Mouse (Mus musculus) limb, embryonic 12.5 days (tissue): ENCODE data around the gene Tctex1d4. TPM values are rescaled to one million over a fixed set of nuclear protein-coding genes. Genes with fewer than 3 reads are reported as not detected.

ENCODE experiments used
- ATAC-seq: fragments of 200-750 bp; cut with Nextera tagmentation; 2 replicates; pipeline ENCODE4 v1.8.0; 2017; ENCODE audit warnings: low read depth, moderate TSS enrichment; ENCODE audit not compliant: insufficient number of reproducible peaks, insufficient read depth, low FRiP score, low TSS enrichment
- H3K27ac ChIP-seq: fragments of 300-500 bp; sonication (generic); 2 replicates; pipeline ENCODE4 v1.5.1; 2016; ENCODE audit warnings: mild to moderate bottlenecking, moderate library complexity
- H3K27me3 ChIP-seq: fragments of 300-500 bp; sonication (generic); 2 replicates; pipeline ENCODE4 v1.6.1; 2016; ENCODE audit warnings: mild to moderate bottlenecking, moderate library complexity
- H3K36me3 ChIP-seq: fragments of 300-500 bp; sonication (generic); 2 replicates; pipeline ENCODE4 v1.6.1; 2016; ENCODE audit warnings: mild to moderate bottlenecking, moderate library complexity
- H3K4me1 ChIP-seq: fragments of 300-500 bp; sonication (generic); replicated peaks from 2 replicates; pipeline ENCODE4 v1.6.1; 2016
- H3K4me2 ChIP-seq: fragments of 300-500 bp; sonication (generic); 2 replicates; pipeline ENCODE4 v1.6.1; 2016; ENCODE audit warnings: mild to moderate bottlenecking, moderate library complexity
- H3K4me3 ChIP-seq: fragments of 300-500 bp; sonication (generic); replicated peaks from 2 replicates; pipeline ENCODE4 v1.5.1; 2016; ENCODE audit warnings: mild to moderate bottlenecking
- H3K9ac ChIP-seq: fragments of 300-500 bp; sonication (generic); replicated peaks from 2 replicates; pipeline ENCODE4 v1.6.1; 2016; ENCODE audit warnings: mild to moderate bottlenecking, moderate library complexity
- H3K9me3 ChIP-seq: fragments of 300-500 bp; sonication (generic); 2 replicates; pipeline ENCODE4 v1.6.1; 2016; ENCODE audit warnings: mild to moderate bottlenecking, moderate library complexity
- WGBS: fragments of 180-500 bp; shearing (Covaris S2); methylation state at CpG from one replicate; pipeline ENCODE4 v1.1.7; 2016; 5-methylcytosine and 5-hydroxymethylcytosine counted together
- polyA plus RNA-seq: library from polyadenylated mRNA; unstranded; fragments of >200 nt; fragmentation: Nextera tagmentation; extraction: Ambion mirVana; gene quantifications from 2 replicates; pipeline ENCODE4 v1.2.1, GENCODE M21; 2016

Tctex1d4 gene
- polyA plus RNA-seq, 1 experiment from 2014 or later = not detected

DNA sequence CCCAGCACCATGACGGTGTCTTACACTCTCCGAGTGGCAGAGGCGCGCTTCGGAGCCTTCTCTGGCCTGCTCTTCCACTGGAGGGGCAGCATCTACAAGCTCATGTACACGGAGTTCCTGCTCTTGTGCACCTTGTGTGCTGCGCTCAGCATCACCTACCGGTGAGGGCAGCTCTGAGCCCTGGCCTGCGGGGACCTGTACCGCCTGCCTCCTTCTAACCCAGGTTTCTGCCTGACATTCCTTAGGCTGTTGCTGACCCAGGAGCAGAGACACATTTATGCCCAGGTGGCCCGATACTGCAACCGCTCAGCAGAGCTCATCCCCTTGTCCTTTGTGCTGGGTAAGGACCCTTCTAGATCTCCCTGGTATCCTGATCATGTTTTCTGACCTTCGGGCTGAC, 18.7 kb downstream of the Tctex1d4 start:
- no peak overlapping the region for H3K27ac ChIP-seq
- no peaks in the 10 kb centered on the region for H3K9me3 ChIP-seq
- peaks cover 17% of the 10 kb centered on the region for H3K36me3 ChIP-seq
- no peaks in the 10 kb centered on the region for H3K4me1 ChIP-seq
- WGBS = 92% methylated on average over 13 of the region's 13 CpGs
- H3K27me3 ChIP-seq = 0 out of 2 replicates have a peak, but pooled peaks cover 4% of the 10 kb centered on the region
- H3K4me3 ChIP-seq = no peak overlapping the region
- H3K4me2 ChIP-seq = no peak overlapping the region
- no peak overlapping the region for H3K9ac ChIP-seq
- no peak for ATAC-seq

DNA sequence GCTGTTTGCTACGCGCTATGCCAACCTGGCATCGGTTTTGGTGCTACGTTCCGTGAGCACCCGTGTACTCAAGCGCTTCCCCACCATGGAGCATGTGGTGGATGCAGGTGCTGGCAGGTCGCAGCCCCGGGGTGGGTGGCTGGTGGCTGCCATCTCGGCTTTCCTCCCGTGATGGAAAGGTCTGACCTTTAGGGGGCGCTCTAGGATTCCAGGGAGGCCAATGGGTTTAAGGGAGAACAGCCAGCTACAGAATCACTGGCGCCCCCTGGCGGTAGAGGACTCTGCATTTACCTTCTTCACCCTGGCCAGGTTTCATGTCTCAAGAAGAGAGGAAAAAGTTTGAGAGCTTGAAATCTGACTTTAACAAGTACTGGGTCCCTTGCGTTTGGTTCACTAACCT, 19.6 kb downstream of the Tctex1d4 start:
- no peak overlapping the region for H3K4me2 ChIP-seq
- H3K9ac ChIP-seq = no peak overlapping the region
- ATAC-seq = no peak
- H3K9me3 ChIP-seq = no peaks in the 10 kb centered on the region
- 0 out of 2 replicates have a peak, but pooled peaks cover 4% of the 10 kb centered on the region for H3K27me3 ChIP-seq
- H3K27ac ChIP-seq = no peak overlapping the region
- no peaks in the 10 kb centered on the region for H3K4me1 ChIP-seq
- no peak overlapping the region for H3K4me3 ChIP-seq
- WGBS = 27% methylated on average over 15 of the region's 15 CpGs
- peaks cover 26% of the 10 kb centered on the region for H3K36me3 ChIP-seq

DNA sequence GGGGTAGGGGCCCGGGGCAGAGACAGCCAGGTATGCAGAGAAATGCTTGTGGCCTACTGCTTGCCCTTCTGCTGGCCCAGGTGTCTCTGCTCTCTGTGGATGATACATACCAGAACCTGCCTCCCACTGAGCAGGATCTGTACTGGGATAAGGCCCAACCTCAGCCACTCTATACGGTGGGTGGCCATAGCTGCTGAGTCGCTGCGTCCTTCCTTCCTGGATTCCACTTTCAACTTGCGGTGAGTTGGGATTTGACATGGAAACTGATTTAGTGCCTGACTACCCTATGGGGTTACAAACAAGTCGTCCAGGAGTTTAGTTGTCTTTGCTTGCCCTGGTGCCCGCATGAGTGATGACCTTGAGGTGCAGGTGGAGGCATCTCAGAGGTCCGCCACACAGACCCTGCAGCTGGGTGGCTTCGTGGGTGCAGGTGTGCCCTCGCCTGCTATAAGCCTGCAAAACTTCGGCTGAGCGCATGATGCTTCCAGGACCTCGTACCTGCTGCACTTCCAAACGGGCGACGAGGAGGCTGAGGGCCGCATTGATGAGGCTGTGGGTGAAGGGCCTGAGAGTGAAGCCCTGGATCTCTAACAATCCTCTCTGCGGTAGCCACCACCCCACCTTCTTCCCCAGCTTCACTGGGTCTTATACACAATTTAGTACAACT, 21.6 kb downstream of the Tctex1d4 start:
- no peak for ATAC-seq
- WGBS = 84% methylated on average over 18 of the region's 18 CpGs
- peak overlapping the region; percentile 29; the same call in 1 of the 2 replicates for H3K27ac ChIP-seq
- H3K4me2 ChIP-seq = no peak overlapping the region
- H3K9me3 ChIP-seq = no peaks in the 10 kb centered on the region
- H3K4me3 ChIP-seq = no peak overlapping the region
- no peaks in the 10 kb centered on the region; the same call in 1 of the 2 replicates for H3K4me1 ChIP-seq
- peaks cover 44% of the 10 kb centered on the region for H3K36me3 ChIP-seq
- H3K27me3 ChIP-seq = no peaks in the 10 kb centered on the region
- H3K9ac ChIP-seq = 0 out of 2 replicates have a peak overlapping the region, but pooled peaks have one; percentile 4

DNA sequence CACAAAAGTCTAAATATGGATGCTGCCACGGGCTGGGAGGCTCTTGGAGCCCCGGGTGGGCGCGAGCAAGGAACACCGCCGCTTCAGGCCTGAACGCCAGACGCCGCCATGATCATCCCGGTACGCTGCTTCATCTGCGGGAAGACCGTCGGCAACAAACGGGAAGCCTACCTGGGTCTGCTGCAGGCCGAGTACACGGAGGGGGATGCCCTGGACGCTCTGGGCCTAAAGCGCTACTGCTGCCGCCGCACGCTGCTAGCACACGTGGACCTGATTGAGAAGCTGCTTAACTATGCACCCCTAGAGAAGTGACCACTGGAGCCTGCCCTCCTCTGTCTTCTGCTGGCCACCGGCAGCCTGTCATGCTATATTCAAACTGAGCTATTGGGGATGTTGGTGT, 22.2 kb downstream of the Tctex1d4 start:
- Histone ChIP-seq H3K9ac (no peak overlapping the region), H3K36me3 (peaks cover 51% of the 10 kb centered on the region), H3K27ac (peak overlapping the region; percentile 29), H3K4me3 (no peak overlapping the region), H3K4me1 (peaks cover 3% of the 10 kb centered on the region; the same call in 1 of the 2 replicates), H3K27me3 (no peaks in the 10 kb centered on the region), H3K9me3 (no peaks in the 10 kb centered on the region), H3K4me2 (no peak overlapping the region)
- no peak for ATAC-seq
- 69% methylated on average over 24 of the region's 24 CpGs for WGBS

DNA sequence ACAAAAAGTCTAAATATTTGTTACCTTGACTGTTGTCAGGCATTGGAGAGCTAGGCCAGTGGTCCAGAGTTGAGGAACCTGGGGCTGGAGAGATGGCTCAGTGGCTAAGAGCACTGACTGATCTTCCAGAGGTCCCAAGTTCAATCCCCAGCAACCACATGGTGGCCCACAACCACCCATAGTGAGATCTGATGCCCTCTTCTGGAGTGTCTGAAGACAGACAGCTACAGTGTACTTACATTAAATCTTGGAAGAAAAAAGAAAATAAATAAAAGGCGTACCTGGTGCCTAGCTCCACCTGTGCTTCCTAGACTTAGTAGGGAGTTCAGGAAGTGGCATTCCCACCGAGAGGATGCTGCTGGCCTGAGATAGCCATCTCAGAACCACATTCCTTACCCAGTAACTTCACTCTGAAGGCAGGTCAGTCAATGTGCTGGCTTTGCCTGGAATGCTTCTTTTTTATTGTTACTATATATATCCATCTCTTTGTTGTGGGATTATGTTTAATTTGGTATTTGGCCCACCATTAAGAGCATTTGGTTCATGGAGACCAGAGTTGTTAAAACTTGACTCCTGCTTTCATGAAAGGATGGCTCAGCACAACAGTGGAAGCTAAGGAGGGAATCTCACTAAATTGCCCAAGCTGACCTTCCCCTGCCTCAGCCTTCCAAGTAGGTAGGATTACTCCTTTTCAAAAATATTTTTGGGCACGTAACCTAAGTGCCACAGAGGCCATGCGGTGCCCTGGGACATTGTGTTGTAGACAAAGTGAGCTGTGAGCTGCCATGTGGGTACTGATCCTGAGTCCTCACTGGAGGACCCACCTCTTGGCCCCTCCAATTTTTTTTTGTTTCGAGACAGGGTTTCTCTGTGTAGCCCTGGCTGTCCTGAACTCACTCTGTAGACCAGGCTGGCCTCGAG, 23.0 kb downstream of the Tctex1d4 start:
- Histone ChIP-seq H3K4me1 (peaks cover 9% of the 10 kb centered on the region; the same call in 1 of the 2 replicates), H3K36me3 (peaks cover 58% of the 10 kb centered on the region), H3K9ac (no peak overlapping the region), H3K4me3 (no peak overlapping the region), H3K4me2 (no peak overlapping the region), H3K27me3 (no peaks in the 10 kb centered on the region), H3K27ac (peak overlapping the region; percentile 29; the same call in 1 of the 2 replicates), H3K9me3 (no peaks in the 10 kb centered on the region)
- 74% methylated on average over 6 of the region's 6 CpGs for WGBS
- ATAC-seq = no peak

DNA sequence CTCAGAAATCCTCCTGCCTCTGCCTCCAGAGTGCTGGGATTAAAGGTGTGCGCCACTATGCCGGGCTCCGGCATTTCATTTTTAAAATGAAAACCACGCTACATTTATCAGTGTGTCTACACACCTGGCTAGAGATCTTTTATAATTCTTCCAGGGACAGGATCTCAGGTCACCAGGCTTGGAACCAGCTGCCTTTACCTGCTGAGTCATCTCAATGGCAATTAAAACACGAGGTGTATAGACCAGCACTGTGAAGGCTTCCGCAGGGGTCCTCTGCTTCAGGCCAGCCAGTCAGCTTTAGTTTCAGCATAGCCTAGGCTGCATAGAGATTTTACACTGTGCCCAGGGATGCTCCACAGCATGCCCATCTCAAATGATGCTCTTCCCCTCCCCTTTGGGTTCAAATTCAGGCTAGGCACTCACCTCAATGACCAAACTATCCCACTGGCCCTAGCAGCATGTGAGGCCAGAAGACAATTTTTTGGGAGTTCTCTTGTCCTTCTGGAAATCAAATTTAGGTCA, 23.7 kb downstream of the Tctex1d4 start:
- Histone ChIP-seq H3K27me3 (no peaks in the 10 kb centered on the region), H3K4me1 (peaks cover 16% of the 10 kb centered on the region; the same call in 1 of the 2 replicates), H3K4me3 (no peak overlapping the region), H3K4me2 (no peak overlapping the region), H3K9ac (no peak overlapping the region), H3K36me3 (peaks cover 65% of the 10 kb centered on the region), H3K9me3 (no peaks in the 10 kb centered on the region), H3K27ac (0 out of 2 replicates have a peak overlapping the region, but pooled peaks have one; percentile 29)
- 88% methylated on average over 6 of the region's 6 CpGs for WGBS
- 0 out of 2 replicates have a peak, but pooled peaks have one; percentile 23 for ATAC-seq

DNA sequence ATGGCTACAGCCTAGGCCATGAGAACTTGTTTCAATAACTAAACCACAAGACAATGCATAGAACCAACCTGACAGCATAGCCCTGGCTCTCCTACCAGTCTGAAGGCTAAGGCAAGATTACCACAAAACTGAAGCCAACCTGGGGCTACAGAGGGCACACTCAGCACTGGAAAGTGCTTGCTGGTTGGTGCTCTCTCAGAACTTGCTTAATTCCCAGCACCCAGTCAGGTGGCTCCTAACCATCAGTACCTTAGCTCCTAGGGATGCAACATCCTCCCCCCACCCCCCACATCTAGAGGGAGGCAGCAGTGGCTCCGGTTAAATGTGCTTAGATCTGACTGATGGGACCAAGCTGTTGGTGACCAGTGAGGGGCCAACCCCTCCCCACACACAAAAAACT, 24.8 kb downstream of the Tctex1d4 start:
- Histone ChIP-seq H3K4me3 (no peak overlapping the region), H3K9ac (no peak overlapping the region), H3K27me3 (no peaks in the 10 kb centered on the region), H3K27ac (no peak overlapping the region), H3K4me1 (peaks cover 16% of the 10 kb centered on the region; the same call in 1 of the 2 replicates), H3K9me3 (no peaks in the 10 kb centered on the region), H3K36me3 (peaks cover 66% of the 10 kb centered on the region), H3K4me2 (no peak overlapping the region)
- no peak for ATAC-seq
- WGBS = 69% methylated on average over 1 of the region's 1 CpGs

DNA sequence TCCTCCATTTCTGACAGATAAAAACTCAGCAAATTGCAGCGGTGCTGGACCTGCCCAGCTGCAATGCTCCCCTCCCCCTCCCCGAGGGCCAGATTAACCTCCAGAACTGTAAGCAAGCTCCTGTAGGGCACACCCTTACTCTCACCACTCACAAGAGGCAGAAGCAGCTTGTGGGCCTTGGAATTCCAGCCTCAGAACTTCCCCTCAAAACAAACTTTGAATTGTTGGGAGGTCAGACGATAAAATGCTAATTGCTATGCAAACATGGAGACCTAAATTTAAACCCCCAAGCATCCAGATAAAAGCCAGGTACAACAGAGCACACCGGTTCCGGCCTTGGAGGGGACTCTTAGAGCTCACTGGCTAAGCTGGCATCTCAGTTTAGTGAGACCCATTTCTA, 26.1 kb downstream of the Tctex1d4 start:
- H3K36me3 ChIP-seq = peaks cover 66% of the 10 kb centered on the region
- peaks cover 16% of the 10 kb centered on the region; the same call in 1 of the 2 replicates for H3K4me1 ChIP-seq
- no peak overlapping the region for H3K27ac ChIP-seq
- H3K4me2 ChIP-seq = no peak overlapping the region
- H3K9ac ChIP-seq = no peak overlapping the region
- 89% methylated on average over 5 of the region's 5 CpGs for WGBS
- no peaks in the 10 kb centered on the region for H3K27me3 ChIP-seq
- ATAC-seq = no peak
- no peak overlapping the region for H3K4me3 ChIP-seq
- no peaks in the 10 kb centered on the region for H3K9me3 ChIP-seq

DNA sequence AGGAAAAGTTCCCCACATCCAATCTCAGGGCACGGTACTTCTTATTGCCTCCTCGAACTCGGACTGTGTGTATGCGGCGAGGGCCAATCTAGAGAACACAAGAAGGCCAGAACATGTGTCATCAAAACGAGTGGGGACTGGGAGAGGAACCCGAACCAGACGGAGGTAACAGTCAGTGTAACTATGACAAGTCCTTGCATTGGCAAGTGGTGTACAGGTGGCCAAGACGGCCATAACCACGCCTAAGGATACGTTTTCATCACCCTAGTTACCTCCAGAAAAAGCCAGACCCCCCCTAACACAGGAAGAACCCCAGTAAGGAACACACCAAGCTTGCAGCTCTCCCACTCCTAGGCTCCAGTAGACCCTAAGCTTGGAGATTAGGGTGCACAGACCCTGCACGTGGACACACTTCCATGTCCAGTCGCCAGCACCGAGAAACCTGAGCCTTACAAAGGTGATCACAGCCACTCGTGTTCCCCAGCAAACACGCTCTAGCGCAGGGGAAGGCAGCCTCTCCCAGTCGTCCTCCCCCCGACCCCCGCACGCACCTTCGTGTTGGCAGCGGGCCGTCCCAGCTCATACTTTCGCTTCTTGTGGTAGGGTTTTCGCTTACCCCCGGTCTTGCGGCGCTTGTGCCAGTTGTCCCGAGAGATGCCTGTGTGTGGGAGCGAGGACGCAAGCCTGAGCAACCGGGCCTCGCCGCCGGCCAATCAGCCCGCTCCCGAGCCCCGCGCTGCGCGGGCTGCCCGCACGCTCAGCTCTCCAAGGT, 28.6 kb downstream of the Tctex1d4 start:
- ATAC-seq = no peak

DNA sequence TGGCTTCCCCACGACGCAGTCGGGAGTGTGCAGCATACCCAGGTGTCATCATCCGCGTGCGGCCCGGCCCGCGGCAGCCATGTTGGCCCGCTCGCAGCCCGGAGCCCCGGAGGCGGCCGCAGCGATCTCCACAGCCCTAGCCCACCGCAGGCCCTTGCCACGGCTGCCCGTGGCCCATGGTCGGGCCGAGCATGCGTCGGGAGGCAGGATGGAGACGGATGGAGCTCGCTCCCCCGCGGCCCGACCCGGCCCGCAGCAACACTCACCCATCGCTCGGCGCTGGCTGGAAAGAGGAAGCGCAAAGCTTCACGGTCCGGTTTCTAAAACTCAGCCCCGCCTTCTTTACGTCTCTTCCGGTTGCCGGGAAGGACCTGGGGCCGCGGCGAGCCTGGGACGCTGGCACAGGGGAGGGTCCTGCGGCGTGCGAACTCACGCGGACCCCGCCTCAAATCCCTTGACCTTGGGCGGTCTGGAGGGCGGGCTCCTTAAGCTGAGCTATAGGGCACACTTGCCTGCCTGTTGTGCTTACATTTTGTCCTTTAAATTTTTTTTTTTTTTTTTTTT, 29.3 kb downstream of the Tctex1d4 start, which contains the start of gene Rps8:
Gene Rps8, minus strand, starts transcription at position 452 of the 564 bp plus-strand sequence.
- ATAC-seq = peak; percentile 89
- peak within 1 kb of the TSS; percentile 96 for H3K4me3 ChIP-seq
- H3K4me1 ChIP-seq = peaks cover 16% of the 10 kb centered on the region; the same call in 1 of the 2 replicates
- peaks cover 67% of the 10 kb centered on the region for H3K36me3 ChIP-seq
- H3K9me3 ChIP-seq = no peaks in the 10 kb centered on the region
- no peaks in the 10 kb centered on the region for H3K27me3 ChIP-seq
- WGBS = under 1% methylated on average over 52 of the region's 52 CpGs
- peak within 1 kb of the TSS; percentile 99 for H3K9ac ChIP-seq
- peak within 1 kb of the TSS; percentile 96 for H3K27ac ChIP-seq
- peak within 1 kb of the TSS; percentile 95 for H3K4me2 ChIP-seq

More for the DNA sequence above, 28.6 kb downstream of the Tctex1d4 start:
- Histone ChIP-seq H3K4me3 (peak overlapping the region; percentile 96), H3K36me3 (peaks cover 67% of the 10 kb centered on the region), H3K9ac (peak overlapping the region; percentile 99), H3K27me3 (no peaks in the 10 kb centered on the region), H3K27ac (peak overlapping the region; percentile 96), H3K4me1 (peaks cover 16% of the 10 kb centered on the region; the same call in 1 of the 2 replicates), H3K4me2 (peak overlapping the region; percentile 95), H3K9me3 (no peaks in the 10 kb centered on the region)
- 1% methylated on average over 44 of the region's 44 CpGs for WGBS
